Mouse (Mus musculus) cerebellum, adult 18-20 months (tissue): Measurements from ENCODE around the gene Tom1l1.

ENCODE experiments used
- DNase-seq, 2 experiments: peaks; one replicate each; pipeline ENCODE4 v3.0.0; 2021

Gene Tom1l1

GRCm38 (mm10) chr11:90614743-90615142 lies 73.4 kb downstream of the Tom1l1 start:
- no peak for DNase-seq

- DNase-seq: no peak
Measured at GRCm38 (mm10) chr11:90612118-90612517, 76.0 kb downstream of the Tom1l1 start.

- DNase-seq: no peak
Measured at GRCm38 (mm10) chr11:90603066-90603465, 85.1 kb downstream of the Tom1l1 start.

GRCm38 (mm10) chr11:90595826-90596225 lies 92.3 kb downstream of the Tom1l1 start:
- DNase-seq: no peak
